Mouse (Mus musculus) cerebellum, adult 8-10 months (tissue): ENCODE measurements at regions not wholly inside any gene's neighbourhood (a gene's known extent, or its start where the extent isn't known, plus 50 kb on each side); places are given as distances from the start of the nearest gene placed in this dataset.

Experiments
- DNase-seq: peaks from one replicate; pipeline ENCODE4 v3.0.0; 2022

DNA sequence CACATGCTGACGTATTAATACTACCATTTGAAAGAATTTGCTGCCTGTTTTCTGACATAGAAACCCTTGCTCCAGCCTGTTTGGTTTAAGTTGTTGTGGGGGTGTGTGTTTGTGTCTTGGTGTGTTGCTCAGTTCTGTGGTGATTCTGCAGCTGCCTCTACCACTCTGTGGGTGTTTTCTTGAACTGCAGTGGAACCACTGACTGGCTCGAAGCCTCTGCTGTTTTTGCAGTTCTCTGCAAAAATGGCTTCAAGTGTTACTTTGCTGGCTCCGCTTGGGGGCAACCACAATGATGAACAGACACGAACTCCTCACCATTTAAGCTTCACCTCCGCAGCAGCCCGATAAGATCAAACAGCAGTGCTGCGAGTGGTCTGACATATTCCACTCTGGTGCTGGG, 274.6 kb downstream of the Ets1 start:
- no peak for DNase-seq

- no peak for DNase-seq
Observed at GRCm38 (mm10) chr9:32915633-32916032, 279.6 kb downstream of the Ets1 start.

GRCm38 (mm10) chr9:32916731-32917130, 280.7 kb downstream of the Ets1 start:
- DNase-seq, result no peak

GRCm38 (mm10) chr9:32923925-32924324, 287.9 kb downstream of the Ets1 start:
- no peak for DNase-seq

DNA sequence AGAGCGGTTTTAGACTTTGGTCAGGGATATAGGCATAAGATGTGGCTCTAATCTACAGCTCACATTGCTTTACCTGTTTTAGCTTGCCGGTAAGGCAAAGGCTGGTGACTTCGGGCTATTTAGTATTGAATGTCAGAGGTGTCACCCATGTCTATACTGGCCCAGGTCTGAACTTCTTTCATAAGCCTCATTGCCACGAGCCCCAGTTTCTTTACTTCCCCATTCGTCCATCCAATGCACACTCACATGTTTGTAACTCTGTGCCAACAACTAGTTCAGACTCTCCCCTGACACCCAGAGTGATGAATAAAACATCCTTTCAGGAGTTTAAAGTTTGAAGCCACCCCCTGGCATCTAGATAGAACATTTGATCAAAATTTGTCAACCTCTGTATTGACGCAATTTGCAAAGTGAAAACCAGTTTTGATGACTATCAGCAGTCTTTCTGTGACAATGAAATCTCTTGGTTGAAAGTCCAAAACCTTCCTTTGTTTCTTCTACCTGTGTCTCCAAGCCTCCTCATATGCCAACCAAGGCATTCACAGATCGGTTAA, 288.4 kb downstream of the Ets1 start:
- DNase-seq, result no peak

DNA sequence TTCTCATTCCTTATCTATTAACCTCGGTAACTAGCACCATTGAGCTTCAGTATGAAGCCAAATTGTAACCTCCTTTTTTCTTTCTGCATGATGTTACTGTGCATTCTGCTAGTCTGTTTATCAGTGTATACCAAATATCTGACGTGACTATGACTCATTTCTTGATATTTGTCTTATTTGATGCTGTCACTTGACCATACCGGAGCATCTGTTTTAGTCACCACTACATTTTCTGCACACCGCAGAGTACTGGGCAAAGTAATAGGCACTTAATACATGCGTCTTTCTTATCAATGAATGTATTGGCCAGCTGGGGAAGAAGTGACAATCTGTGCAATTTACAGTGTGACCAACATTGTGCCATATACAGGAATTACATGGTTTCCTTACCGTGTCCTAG, 289.0 kb downstream of the Ets1 start:
- no peak for DNase-seq

DNA sequence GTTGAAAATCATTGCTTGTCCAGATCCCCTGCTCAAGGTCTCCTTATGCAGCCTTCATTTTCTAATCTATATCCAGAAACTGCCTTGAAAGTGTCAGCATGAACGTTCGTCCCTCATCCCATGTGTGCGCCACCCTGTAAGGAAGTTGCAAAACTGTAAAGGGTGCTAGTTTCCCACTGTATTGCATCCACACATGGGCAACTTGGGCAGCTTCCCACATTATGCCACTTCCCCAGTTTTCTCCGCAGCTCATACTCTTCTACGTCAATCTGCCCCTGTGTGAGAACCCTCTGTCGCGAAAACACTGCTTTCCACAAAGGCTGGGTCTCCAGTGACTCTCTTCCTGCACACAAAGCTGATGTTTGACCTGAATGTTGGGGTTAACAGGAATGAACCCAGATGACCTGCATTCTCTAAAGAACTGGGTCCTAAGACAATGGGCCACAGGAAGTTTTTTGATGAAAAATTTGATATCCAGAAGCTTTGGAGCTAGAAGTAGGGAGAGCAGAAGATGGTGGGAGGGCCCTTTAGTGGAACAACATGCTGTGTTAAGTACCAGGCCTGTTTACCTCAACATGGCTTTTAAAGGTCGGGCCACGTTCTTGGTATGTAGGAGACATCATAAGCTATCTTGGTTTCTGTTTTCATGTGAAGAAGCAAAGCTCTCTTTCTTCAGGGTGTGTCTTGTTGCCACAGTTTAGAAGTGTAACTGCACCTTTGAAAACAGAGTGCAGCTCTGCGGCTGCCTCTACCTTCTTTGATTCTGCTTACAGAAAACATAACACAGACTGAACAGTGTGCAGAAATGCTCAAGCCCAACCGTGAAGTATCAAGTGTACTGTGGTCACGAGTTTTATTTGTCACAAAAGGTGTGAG, 289.9 kb downstream of the Ets1 start:
- DNase-seq, result no peak

DNA sequence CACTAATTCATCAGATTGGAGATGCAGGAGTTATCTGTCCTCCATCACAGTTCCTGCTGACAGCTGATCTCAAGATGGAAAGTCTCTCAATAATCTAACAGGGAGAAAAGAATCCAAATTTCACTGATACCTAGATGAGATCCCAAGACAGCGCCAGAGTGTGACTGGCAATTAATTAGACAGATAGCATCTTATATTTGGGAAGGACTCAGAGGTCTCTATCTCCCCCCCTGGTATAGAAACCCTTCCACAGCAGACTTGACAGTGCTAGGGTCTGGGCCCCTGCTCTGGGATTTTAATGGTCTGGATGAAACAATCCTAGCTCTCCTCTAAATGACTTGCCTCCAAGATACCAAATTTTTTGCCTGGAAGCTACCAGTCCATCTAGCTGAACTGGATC, 291.6 kb downstream of the Ets1 start:
- DNase-seq, result no peak

GRCm38 (mm10) chr9:32928289-32929000, 292.4 kb downstream of the Ets1 start:
- no peak for DNase-seq

DNA sequence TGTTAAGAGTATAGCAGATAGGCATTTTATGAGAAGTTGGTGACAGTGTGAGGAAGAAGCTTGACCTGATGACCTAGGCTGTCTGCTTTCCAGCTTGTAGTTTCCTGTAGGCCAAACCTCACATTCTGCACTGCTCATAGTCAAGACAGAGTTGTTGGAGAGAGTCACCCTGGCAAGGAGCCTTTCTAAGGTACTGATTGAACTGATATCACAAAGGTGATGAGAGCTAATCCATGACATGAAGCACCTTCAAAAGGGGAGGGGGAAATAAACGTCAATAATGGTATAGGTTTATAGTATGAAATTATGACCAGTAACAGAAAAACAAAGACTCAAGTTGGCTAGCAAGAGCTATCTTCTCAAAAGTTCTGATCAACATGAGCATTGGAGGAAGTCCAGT, 293.3 kb downstream of the Ets1 start:
- no peak for DNase-seq

DNA sequence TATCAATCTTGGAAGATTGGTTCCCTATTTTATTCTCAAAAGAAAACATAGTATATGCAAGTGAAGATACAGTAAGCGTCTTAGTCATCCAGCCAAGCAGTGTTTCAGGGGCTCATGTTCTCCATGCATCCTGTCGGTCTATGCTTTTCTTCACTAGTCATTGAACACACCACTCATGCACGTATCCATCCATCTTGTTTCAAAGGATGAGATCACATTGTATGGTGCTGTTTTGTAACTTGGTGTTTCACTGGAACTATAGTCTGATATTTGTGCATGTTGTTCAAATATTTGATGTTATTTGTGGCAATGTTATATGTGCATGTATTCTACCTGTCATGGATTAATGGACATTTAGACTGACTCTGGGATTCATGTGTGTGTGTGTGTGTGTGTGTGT, 293.8 kb downstream of the Ets1 start:
- DNase-seq, result no peak

- no peak for DNase-seq
Observed at GRCm38 (mm10) chr9:32931266-32932005, 295.4 kb downstream of the Ets1 start.

GRCm38 (mm10) chr9:32933237-32934071, 297.4 kb downstream of the Ets1 start:
- DNase-seq, result no peak

GRCm38 (mm10) chr9:32934436-32934835, 298.4 kb downstream of the Ets1 start:
- no peak for DNase-seq

- no peak for DNase-seq
Observed at GRCm38 (mm10) chr9:32936462-32936861, 300.4 kb downstream of the Ets1 start.

DNA sequence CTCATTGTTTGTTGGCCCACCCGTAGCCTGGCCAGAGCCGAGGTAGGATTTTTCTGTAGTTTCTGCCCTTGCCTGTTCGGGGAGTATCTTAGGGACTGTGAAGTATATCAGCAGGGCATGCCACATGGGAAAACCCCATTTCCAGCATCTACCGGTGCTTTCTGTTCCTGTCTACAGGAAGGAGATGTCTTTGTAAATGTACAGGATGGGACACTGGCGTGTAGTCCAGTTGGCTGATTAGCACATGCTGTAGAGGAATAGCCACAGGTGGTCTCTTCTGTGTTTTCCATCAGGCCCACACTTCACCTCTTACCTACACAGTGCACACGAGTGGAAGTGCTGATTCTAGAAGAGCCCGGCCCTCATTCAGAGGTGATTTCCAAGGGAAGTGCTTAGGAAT, 301.4 kb downstream of the Ets1 start:
- DNase-seq, result no peak

DNA sequence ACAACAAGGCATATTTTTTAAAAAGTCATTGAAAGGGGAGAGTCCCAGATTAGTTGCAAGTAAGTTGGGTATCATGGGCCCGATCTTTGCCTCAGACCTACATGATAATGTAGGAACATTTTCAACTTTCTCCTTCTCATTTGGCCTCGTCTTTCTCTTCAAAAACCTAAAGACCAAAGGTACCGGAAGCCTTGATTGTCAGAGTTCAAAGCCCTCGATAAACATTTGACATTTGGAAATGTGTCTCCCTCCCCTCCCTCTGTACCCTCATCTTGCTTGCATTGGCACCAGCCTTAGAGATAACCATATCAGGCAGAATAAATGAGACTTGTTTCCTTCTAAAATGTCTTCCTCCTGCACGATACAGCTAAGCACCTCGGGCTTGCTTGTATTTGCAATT, 302.8 kb downstream of the Ets1 start:
- no peak for DNase-seq

DNA sequence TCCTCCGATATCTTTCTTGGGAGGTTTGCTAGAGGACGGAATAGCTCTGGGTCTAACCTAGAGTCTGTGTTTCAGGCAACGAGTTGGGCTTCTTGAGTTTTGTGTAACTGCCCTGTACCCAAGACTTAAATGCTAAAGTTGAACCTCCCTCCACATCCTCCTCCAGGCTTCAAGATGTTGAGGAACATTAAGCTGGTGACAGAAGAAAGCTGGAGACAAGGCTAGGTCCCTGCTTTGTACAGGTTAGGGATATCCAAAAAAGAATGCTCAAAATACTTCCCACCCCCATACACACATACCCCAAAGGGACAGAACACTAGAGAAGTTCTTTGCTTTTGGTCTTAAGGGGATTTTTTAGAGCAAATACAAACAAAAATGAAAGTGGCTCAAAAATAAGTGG, 303.6 kb downstream of the Ets1 start:
- DNase-seq, result no peak

GRCm38 (mm10) chr9:32940111-32940813, 304.2 kb downstream of the Ets1 start:
- DNase-seq, result peak; percentile 46

DNA sequence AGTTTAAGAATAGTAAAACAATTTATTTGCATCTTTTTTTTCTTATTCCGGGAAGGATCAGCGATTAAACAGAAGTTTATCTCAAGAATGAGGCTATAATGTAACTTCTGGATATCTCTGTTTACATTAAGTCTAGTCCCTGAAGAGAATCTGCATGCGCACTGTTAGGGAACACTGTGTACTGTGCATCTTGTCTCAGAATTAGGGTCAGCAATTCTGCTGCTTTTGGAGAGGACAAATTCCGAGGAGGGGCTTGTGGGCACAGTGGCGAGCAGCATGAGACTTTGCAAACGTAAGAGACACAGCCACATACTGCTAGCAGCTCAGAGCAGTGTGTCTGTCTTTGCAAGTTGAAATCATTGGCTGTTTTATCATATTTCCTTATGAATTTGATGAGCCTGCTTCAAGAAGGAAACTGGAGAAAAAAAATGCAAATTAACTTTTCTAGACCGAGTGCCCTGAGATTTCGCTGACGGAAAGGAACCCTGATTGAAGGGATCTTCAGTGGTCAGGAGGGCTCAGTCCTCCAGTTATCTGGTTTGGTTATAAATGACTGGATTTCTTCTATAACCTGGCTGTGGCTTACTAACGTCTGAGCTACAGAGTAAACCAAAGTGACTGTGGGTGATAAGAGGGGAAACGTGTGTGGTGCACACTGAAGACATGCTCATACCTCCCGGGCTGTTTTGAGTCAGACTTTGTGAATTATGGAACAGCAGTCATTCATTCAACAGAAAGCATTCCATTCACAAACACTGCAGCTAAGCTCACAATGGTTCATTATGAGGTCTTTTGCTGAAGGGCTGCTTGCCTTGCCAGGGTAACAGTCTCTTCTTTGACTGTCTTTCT, 305.1 kb downstream of the Ets1 start:
- no peak for DNase-seq

- DNase-seq, result no peak
Observed at GRCm38 (mm10) chr9:32941768-32942030, 305.7 kb downstream of the Ets1 start.
